Mouse (Mus musculus) myocyte (in vitro differentiated cells): Measurements from ENCODE around the gene Gng2.

ENCODE experiments used
- MYOG ChIP-seq, 3 experiments: IDR thresholded peaks; one replicate each; pipeline ENCODE4 v1.6.1; 2011; ENCODE audit warnings: control low read depth in 2 of 3, low read depth in 2 of 3, mild to moderate bottlenecking in 2 of 3; ENCODE audit not compliant: insufficient read length in 2 of 3, control insufficient read depth in 1 of 3, insufficient read depth in 1 of 3
- POLR2A ChIP-seq: IDR thresholded peaks from one replicate; pipeline ENCODE4 v1.6.1; 2011; ENCODE audit warnings: low read depth, mild to moderate bottlenecking, control low read depth, moderate library complexity; ENCODE audit not compliant: insufficient read length
- TCF12 ChIP-seq: IDR thresholded peaks from one replicate; pipeline ENCODE4 v1.6.1; 2011; ENCODE audit warnings: mild to moderate bottlenecking, control low read depth; ENCODE audit not compliant: poor library complexity, insufficient read depth, severe bottlenecking

DNA sequence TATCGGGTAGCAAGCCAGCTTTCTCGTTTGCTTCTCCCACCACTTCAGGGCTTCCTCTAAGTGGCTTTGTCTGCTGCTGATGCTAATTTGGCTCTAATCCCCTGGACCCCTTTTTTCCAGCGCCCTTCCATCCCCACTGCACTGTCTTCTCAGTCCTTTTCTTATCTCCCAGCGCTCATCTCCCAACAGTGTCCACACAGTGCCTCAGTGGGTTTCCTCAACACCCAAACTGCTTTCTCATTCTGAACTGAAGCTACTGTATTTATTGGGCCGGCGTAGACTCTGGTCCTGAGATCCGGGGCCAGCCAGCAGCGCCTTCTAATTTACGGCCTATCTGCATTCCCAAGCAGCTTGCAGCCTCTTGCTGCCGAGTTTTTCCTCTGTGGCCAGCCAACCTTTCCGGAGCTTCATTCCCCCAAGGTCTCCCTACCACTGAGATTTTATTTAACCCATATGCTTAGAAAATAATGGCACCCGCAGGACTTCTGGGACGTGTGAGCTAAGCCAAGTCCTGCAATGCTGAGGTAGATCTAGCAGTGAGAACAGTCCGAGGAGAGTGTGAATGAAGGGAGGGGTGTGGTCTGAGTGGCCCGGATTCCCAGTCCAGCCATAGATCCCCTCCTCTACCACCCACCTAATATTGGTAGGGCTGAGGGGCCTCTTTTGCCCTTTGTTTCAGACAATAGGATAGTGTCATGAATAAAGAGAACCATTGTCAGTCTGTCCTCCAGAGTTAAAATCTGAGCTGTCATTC lies at the start of gene Gng2:
- no peak for TF ChIP-seq POLR2A
- no peak for TF ChIP-seq TCF12
- TF ChIP-seq MYOG (IDR thresholded peaks at IDR 0.05; ENCODE audit: control insufficient read depth in 1 of 3, insufficient read depth in 1 of 3, insufficient read length in 2 of 3, low read depth in 2 of 3) = no peak
